Mouse (Mus musculus) limb, embryonic 15.5 days (tissue): ENCODE data around the gene March8. TPM values are rescaled to one million over a fixed set of nuclear protein-coding genes. Genes with fewer than 3 reads are reported as not detected.

Experiments used
- ATAC-seq: fragments of 200-750 bp; cut with Nextera tagmentation; 2 replicates; pipeline ENCODE4 v1.8.0; 2017; ENCODE audit warnings: low read depth, moderate TSS enrichment; ENCODE audit not compliant: insufficient number of reproducible peaks, low FRiP score, low TSS enrichment
- H3K27ac ChIP-seq: fragments of 300-500 bp; sonication (generic); 2 replicates; pipeline ENCODE4 v1.5.1; 2015; ENCODE audit warnings: moderate library complexity, mild to moderate bottlenecking, inconsistent platforms
- H3K27me3 ChIP-seq: fragments of 300-500 bp; sonication (generic); 2 replicates; pipeline ENCODE4 v1.6.1; 2015; ENCODE audit warnings: inconsistent platforms
- H3K36me3 ChIP-seq: fragments of 300-500 bp; sonication (generic); 2 replicates; pipeline ENCODE4 v1.6.1; 2015; ENCODE audit warnings: inconsistent platforms
- H3K4me1 ChIP-seq: fragments of 300-500 bp; sonication (generic); 2 replicates; pipeline ENCODE4 v1.6.1; 2015; ENCODE audit warnings: inconsistent platforms
- H3K4me2 ChIP-seq: fragments of 300-500 bp; sonication (generic); 2 replicates; pipeline ENCODE4 v1.6.1; 2015; ENCODE audit warnings: mild to moderate bottlenecking, inconsistent platforms
- H3K4me3 ChIP-seq: fragments of 300-500 bp; sonication (generic); 2 replicates; pipeline ENCODE4 v1.5.1; 2015; ENCODE audit warnings: mild to moderate bottlenecking, inconsistent platforms
- H3K9ac ChIP-seq: fragments of 300-500 bp; sonication (generic); 2 replicates; pipeline ENCODE4 v1.6.1; 2015; ENCODE audit warnings: inconsistent platforms
- H3K9me3 ChIP-seq: fragments of 300-500 bp; sonication (generic); 2 replicates; pipeline ENCODE4 v1.6.1; 2016; ENCODE audit warnings: inconsistent platforms
- WGBS: fragments of 180-500 bp; shearing (Covaris S2); methylation state at CpG from one replicate; pipeline ENCODE4 v1.1.7; 2015; 5-methylcytosine and 5-hydroxymethylcytosine counted together
- polyA plus RNA-seq: library from polyadenylated mRNA; unstranded; fragments of >200 nt; fragmentation: Nextera tagmentation; extraction: Ambion mirVana; gene quantifications from 2 replicates; pipeline ENCODE4 v1.2.1, GENCODE M21; 2015

Gene March8
- polyA plus RNA-seq, 1 experiment from 2014 or later: 26.0 TPM

DNA sequence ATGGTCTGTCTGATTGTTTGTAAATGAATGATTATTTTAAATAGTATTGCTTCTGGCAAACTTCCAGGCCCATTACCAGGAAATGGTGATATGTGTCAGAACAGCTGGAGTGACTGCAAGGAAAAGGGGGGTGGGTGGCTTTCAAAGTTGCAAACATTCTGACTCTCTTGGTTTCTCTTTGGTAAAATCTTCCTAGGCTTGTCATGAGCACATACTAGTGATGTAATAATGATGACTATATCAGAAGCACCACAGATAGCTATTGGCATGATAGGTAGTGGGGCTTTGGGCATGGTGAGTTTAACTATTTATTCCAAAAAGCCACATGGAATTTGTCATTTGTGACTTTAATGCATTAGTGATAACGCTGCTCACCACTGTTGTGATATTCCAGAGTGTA, 36.3 kb downstream of the March8 start:
- Histone ChIP-seq H3K9me3 (no peaks in the 10 kb centered on the region), H3K4me2 (no peak overlapping the region), H3K36me3 (peaks cover 9% of the 10 kb centered on the region; the same call in 1 of the 2 replicates), H3K27me3 (no peaks in the 10 kb centered on the region), H3K4me1 (no peaks in the 10 kb centered on the region), H3K4me3 (no peak overlapping the region), H3K9ac (no peak overlapping the region), H3K27ac (no peak overlapping the region)
- WGBS: 85% methylated on average over 1 of the region's 1 CpGs
- ATAC-seq: no peak

DNA sequence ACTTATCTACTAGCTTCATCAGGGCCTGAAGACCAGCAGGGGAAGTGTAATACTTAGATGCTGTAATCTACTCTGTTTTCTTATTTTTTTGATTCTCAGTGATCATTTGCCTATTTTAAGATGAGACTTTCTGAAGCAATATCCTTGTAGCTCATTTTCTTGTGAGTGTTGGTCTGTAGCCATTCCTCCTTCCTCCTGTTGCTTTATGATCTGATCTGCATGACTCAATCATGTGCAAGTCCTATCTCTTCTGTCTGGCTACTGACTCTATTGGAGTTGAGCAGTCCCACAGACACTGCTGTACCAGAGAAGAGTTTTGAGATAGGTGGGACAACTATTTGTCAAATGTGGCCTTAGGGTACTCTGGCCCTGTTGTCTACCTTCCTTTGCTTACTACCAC, 36.8 kb downstream of the March8 start:
- Histone ChIP-seq H3K4me1 (no peaks in the 10 kb centered on the region), H3K4me3 (no peak overlapping the region), H3K27ac (no peak overlapping the region), H3K9me3 (no peaks in the 10 kb centered on the region), H3K9ac (no peak overlapping the region), H3K36me3 (peaks cover 12% of the 10 kb centered on the region; the same call in 1 of the 2 replicates), H3K27me3 (no peaks in the 10 kb centered on the region), H3K4me2 (no peak overlapping the region)
- no peak for ATAC-seq

DNA sequence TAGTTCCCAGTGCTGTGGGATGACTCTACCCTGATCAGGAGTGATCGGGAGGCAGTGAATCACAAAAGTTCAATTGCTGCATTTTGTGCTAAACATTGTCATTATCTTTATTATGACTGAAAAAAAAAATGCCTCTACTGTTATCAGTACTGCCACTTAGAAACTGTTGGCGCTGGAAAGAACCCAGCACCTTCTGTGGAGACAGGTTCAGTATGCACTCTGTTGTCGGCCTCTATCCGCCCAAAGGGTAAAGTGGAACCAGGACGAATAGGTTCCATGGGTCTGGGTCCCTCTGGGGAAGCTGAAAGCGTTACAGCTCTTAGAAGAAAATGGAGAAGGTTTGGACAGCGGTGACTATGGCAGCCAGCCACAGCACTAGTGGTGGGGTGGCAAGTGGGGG, 41.1 kb downstream of the March8 start:
- Histone ChIP-seq H3K27me3 (no peaks in the 10 kb centered on the region), H3K4me1 (no peaks in the 10 kb centered on the region), H3K36me3 (peaks cover 12% of the 10 kb centered on the region; the same call in 1 of the 2 replicates), H3K27ac (no peak overlapping the region), H3K4me3 (no peak overlapping the region), H3K9me3 (no peaks in the 10 kb centered on the region), H3K4me2 (no peak overlapping the region), H3K9ac (no peak overlapping the region)
- WGBS: 91% methylated on average over 7 of the region's 7 CpGs
- no peak for ATAC-seq

- ATAC-seq: no peak
- Histone ChIP-seq H3K4me1 (no peaks in the 10 kb centered on the region), H3K9me3 (no peaks in the 10 kb centered on the region), H3K4me3 (no peak overlapping the region), H3K4me2 (no peak overlapping the region), H3K27ac (no peak overlapping the region), H3K36me3 (peaks cover 12% of the 10 kb centered on the region; the same call in 1 of the 2 replicates), H3K9ac (no peak overlapping the region), H3K27me3 (no peaks in the 10 kb centered on the region)
- 38% methylated on average over 3 of the region's 3 CpGs for WGBS
Observed at GRCm38 (mm10) chr6:116380157-116380556, 42.3 kb downstream of the March8 start.

DNA sequence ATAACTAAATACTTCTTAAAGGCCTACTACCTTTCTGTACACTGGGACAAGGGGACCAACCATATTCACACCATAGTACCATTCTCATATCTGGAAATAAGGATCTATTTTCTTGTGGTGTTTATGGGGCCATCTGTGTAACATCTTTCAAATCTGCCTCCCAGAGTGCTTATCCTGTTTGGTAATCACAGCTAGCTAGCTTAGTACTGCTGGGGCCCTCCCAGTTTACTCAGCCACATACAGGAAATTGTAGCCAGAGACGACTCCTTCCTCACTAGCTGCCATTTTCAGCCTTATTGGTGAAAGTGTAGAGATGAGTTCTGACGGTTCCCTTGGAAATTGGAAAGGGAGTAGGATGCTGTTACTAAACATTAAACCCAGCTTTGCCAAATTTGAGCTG, 43.8 kb downstream of the March8 start:
- 44% methylated on average over 2 of the region's 2 CpGs for WGBS
- no peak for ATAC-seq
- Histone ChIP-seq H3K27ac (no peak overlapping the region), H3K27me3 (no peaks in the 10 kb centered on the region), H3K9ac (no peak overlapping the region), H3K4me3 (no peak overlapping the region), H3K9me3 (no peaks in the 10 kb centered on the region), H3K36me3 (peaks cover 12% of the 10 kb centered on the region; the same call in 1 of the 2 replicates), H3K4me1 (no peaks in the 10 kb centered on the region), H3K4me2 (no peak overlapping the region)

- Histone ChIP-seq H3K27ac (no peak overlapping the region), H3K4me3 (no peak overlapping the region), H3K36me3 (0 out of 2 replicates have a peak, but pooled peaks cover 3% of the 10 kb centered on the region), H3K9me3 (no peaks in the 10 kb centered on the region), H3K27me3 (no peaks in the 10 kb centered on the region), H3K4me1 (no peaks in the 10 kb centered on the region), H3K9ac (no peak overlapping the region), H3K4me2 (no peak overlapping the region)
- no peak for ATAC-seq
- 79% methylated on average over 10 of the region's 10 CpGs for WGBS
Observed at GRCm38 (mm10) chr6:116383582-116383981, 45.8 kb downstream of the March8 start.

DNA sequence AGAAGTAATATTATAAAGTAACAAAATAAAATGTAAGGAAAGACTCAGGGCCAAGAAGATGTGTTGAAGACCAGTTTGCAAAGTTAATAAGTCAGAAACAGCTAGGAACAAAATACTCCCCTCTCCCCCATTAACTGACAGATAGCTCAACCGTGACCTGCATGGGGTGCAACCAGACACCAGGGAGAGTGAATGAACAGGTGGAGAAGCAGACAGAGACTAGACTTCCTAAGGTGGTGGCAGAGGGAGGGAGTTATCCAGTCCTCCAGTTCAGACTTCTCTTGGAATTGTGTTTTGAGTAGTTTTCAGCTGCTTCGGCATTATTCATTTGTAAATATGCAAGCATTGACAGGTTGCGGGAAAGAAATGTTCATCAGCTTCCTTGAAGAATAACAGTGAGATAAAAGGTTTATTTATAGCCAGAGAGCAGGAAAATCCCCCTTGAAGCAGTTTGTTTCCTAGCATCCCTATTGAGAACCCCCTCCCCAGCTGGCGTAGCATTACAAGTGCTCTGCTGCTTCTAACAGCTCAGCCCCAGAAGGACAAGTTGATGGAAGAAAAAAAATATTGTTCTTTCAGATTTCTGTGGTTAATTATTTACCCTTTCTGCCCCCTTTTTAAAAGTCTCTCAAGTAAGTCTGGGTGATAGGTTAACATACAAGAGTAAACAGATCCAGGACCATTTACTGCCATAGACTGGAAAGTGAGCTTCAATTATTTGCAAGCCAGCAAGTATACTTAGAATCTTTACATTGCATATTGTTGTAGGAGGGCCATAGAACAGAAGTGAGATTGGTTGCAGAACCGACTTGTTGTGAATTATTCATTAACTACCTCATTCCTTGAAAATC, 47.6 kb downstream of the March8 start:
- no peak overlapping the region for H3K27ac ChIP-seq
- H3K36me3 ChIP-seq: no peaks in the 10 kb centered on the region
- no peak overlapping the region for H3K4me3 ChIP-seq
- no peak for ATAC-seq
- H3K9me3 ChIP-seq: no peaks in the 10 kb centered on the region
- 41% methylated on average over 5 of the region's 5 CpGs for WGBS
- H3K4me1 ChIP-seq: no peaks in the 10 kb centered on the region
- H3K4me2 ChIP-seq: no peak overlapping the region
- no peak overlapping the region for H3K9ac ChIP-seq
- H3K27me3 ChIP-seq: no peaks in the 10 kb centered on the region

DNA sequence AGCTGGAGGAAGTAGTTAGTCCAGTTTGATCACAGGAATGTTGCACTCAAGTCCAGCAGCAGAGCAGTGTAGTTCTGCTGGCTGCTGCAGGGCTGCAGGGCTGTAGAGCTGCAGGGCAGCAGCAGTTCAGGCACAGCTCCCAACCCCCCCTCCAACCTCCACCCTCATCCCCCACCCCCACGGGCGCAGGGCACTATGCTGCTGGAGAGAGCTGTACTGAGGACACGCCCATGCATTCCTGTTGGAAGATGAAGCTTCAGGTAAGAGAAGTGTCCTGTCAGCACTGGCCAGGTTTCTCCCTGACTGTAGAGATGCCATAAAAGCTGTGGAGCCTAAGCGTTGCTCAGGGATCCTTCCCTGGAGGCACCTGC, 48.2 kb downstream of the March8 start:
- no peak overlapping the region for H3K27ac ChIP-seq
- H3K9ac ChIP-seq: no peak overlapping the region
- H3K36me3 ChIP-seq: no peaks in the 10 kb centered on the region
- H3K9me3 ChIP-seq: no peaks in the 10 kb centered on the region
- H3K4me3 ChIP-seq: no peak overlapping the region
- ATAC-seq: no peak
- H3K4me2 ChIP-seq: no peak overlapping the region
- no peaks in the 10 kb centered on the region for H3K4me1 ChIP-seq
- WGBS: 39% methylated on average over 4 of the region's 4 CpGs
- no peaks in the 10 kb centered on the region for H3K27me3 ChIP-seq

- Histone ChIP-seq H3K9me3 (no peaks in the 10 kb centered on the region), H3K4me2 (no peak overlapping the region), H3K9ac (no peak overlapping the region), H3K27ac (no peak overlapping the region), H3K36me3 (no peaks in the 10 kb centered on the region), H3K4me3 (no peak overlapping the region), H3K4me1 (no peaks in the 10 kb centered on the region), H3K27me3 (no peaks in the 10 kb centered on the region)
- 78% methylated on average over 3 of the region's 3 CpGs for WGBS
- no peak for ATAC-seq
Observed at GRCm38 (mm10) chr6:116386506-116386905, 48.7 kb downstream of the March8 start.

- no peak for ATAC-seq
- 98% methylated on average over 1 of the region's 1 CpGs for WGBS
Observed at GRCm38 (mm10) chr6:116388068-116388467, 50.2 kb downstream of the March8 start.

GRCm38 (mm10) chr6:116389481-116389880, 51.7 kb downstream of the March8 start:
- no peak for ATAC-seq
- H3K4me2 ChIP-seq: no peak overlapping the region
- H3K27me3 ChIP-seq: no peaks in the 10 kb centered on the region
- no peaks in the 10 kb centered on the region for H3K36me3 ChIP-seq
- H3K9me3 ChIP-seq: no peaks in the 10 kb centered on the region
- H3K4me3 ChIP-seq: no peak overlapping the region
- no peak overlapping the region for H3K27ac ChIP-seq
- no peaks in the 10 kb centered on the region for H3K4me1 ChIP-seq
- no peak overlapping the region for H3K9ac ChIP-seq

More at GRCm38 (mm10) chr6:116388068-116388467, 50.2 kb downstream of the March8 start:
- Histone ChIP-seq H3K4me3 (no peak overlapping the region), H3K9ac (no peak overlapping the region), H3K4me1 (no peaks in the 10 kb centered on the region), H3K4me2 (no peak overlapping the region), H3K27me3 (no peaks in the 10 kb centered on the region), H3K9me3 (no peaks in the 10 kb centered on the region), H3K36me3 (no peaks in the 10 kb centered on the region), H3K27ac (no peak overlapping the region)

- no peaks in the 10 kb centered on the region for H3K36me3 ChIP-seq
Observed at GRCm38 (mm10) chr6:116394916-116395648, 57.3 kb downstream of the March8 start.

More at GRCm38 (mm10) chr6:116394916-116395648, 57.3 kb downstream of the March8 start:
- no peak overlapping the region for H3K4me3 ChIP-seq
- no peaks in the 10 kb centered on the region for H3K27me3 ChIP-seq
- no peak overlapping the region for H3K9ac ChIP-seq
- no peak for ATAC-seq
- H3K4me1 ChIP-seq: no peaks in the 10 kb centered on the region
- no peak overlapping the region for H3K27ac ChIP-seq
- 88% methylated on average over 2 of the region's 2 CpGs for WGBS
- H3K4me2 ChIP-seq: no peak overlapping the region
- no peaks in the 10 kb centered on the region for H3K9me3 ChIP-seq
